Comparison of ENCODE assay signal across 10 mouse cellular contexts in the genomic region with DNA sequence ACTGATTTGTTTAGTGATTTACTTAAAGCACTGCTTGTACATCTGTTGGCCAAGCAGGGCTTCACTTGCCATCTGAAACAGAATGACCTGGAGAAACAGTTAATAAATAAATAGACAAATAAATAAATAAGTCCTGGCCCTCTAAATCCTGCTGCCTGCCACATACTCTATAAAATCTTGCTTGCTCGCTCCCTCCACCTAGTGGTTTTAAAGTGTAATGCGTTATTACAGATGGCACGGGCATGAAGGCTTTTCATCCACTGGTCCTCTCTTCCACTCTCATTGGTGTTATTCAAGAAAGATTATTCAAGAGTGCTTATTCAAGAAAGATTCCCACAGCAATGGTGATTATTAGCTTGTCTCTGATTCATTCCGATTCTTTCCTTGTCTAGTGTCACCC. TPM values are rescaled to one million over a fixed set of nuclear protein-coding genes. Genes with fewer than 3 reads are reported as not detected.
DNase-seq lines count a peak whose midpoint lies in the region; ATAC-seq and TF ChIP-seq lines count a peak whose summit lies in the region.
"Had no signal": no experiment of that assay in that cellular context is flagged by ENCODE, and none has a peak within 500 bp of the region (broad histone marks: within the 10 kb centered on the region; RNA-seq: fewer than 3 reads in every experiment).

No protein-coding gene starts in this region.

- no peaks in the 10 kb centered on the region for H3K9me3 ChIP-seq in liver, embryonic 14.5 days (ENCODE audit: control insufficient read depth, low read length)
- no peaks in the 10 kb centered on the region for H3K9me3 ChIP-seq in liver, embryonic 12.5 days (replicated peaks)
- H3K9me3 ChIP-seq in forebrain, embryonic 15.5 days = no peaks in the 10 kb centered on the region
- H3K9me3 ChIP-seq: heart, embryonic 13.5 days; midbrain, embryonic 12.5 days had no signal

- 11% methylated on average over 4 of the region's 4 CpGs for WGBS in liver, embryonic 14.5 days (ENCODE audit: insufficient replicate concordance)
- WGBS in liver, embryonic 12.5 days (ENCODE audit: insufficient replicate concordance) = 7% methylated on average over 4 of the region's 4 CpGs
- WGBS in forebrain, embryonic 15.5 days = 19% methylated on average over 4 of the region's 4 CpGs

- peak; percentile 71 for TF ChIP-seq CTCF in liver, embryonic 14.5 days (IDR thresholded peaks at IDR 0.05; ENCODE audit: low read depth)

- no peaks in the 10 kb centered on the region; the same call in 1 of the 2 replicates for H3K27me3 ChIP-seq in liver, embryonic 14.5 days (ENCODE audit: control insufficient read depth, insufficient read depth, low read length)
- peaks cover 51% of the 10 kb centered on the region for H3K27me3 ChIP-seq in liver, embryonic 12.5 days (replicated peaks)
- H3K27me3 ChIP-seq in forebrain, embryonic 15.5 days = peaks cover 7% of the 10 kb centered on the region; the same call in 1 of the 2 replicates

- no peak for TF ChIP-seq EP300 in liver, embryonic 14.5 days (IDR thresholded peaks at IDR 0.05; ENCODE audit: low read depth)

- no peaks in the 10 kb centered on the region for H3K36me3 ChIP-seq in liver, embryonic 14.5 days (replicated peaks; ENCODE audit: control insufficient read depth, insufficient read depth, low read depth)
- H3K36me3 ChIP-seq in liver, embryonic 12.5 days = no peaks in the 10 kb centered on the region
- no peaks in the 10 kb centered on the region for H3K36me3 ChIP-seq in forebrain, embryonic 15.5 days
- H3K36me3 ChIP-seq: heart, embryonic 13.5 days; midbrain, embryonic 12.5 days had no signal

- H3K4me1 ChIP-seq in liver, embryonic 14.5 days (replicated peaks; ENCODE audit: control insufficient read depth in 2 of 2, insufficient read depth in 2 of 2, low read length in 1 of 2) = no peaks in the 10 kb centered on the region
- H3K4me1 ChIP-seq in liver, embryonic 12.5 days = no peaks in the 10 kb centered on the region
- H3K4me1 ChIP-seq in forebrain, embryonic 15.5 days = no peaks in the 10 kb centered on the region
- H3K4me1 ChIP-seq: heart, embryonic 13.5 days; midbrain, embryonic 12.5 days had no signal

- no peak overlapping the region for H3K9ac ChIP-seq in liver, embryonic 14.5 days (replicated peaks)
- H3K9ac ChIP-seq in liver, embryonic 12.5 days = no peak overlapping the region
- no peak overlapping the region for H3K9ac ChIP-seq in forebrain, embryonic 15.5 days (replicated peaks)
- H3K9ac ChIP-seq: heart, embryonic 13.5 days; midbrain, embryonic 12.5 days had no signal

- no peak overlapping the region for H3K4me2 ChIP-seq in liver, embryonic 14.5 days (ENCODE audit: low read depth)
- no peak overlapping the region for H3K4me2 ChIP-seq in liver, embryonic 12.5 days
- H3K4me2 ChIP-seq in forebrain, embryonic 15.5 days (replicated peaks) = no peak overlapping the region
- H3K4me2 ChIP-seq: heart, embryonic 13.5 days; midbrain, embryonic 12.5 days had no signal

- no peak for ATAC-seq in liver, embryonic 14.5 days (ENCODE audit: insufficient read depth)
- no peak for ATAC-seq in liver, embryonic 12.5 days
- peak; percentile 66 for ATAC-seq in granulocyte monocyte progenitor cell, adult 5-6 weeks (replicated peaks; ENCODE audit: poor library complexity, severe bottlenecking)
- ATAC-seq in forebrain, embryonic 15.5 days (replicated peaks) = no peak

- H3K27ac ChIP-seq in liver, embryonic 14.5 days = no peak overlapping the region
- H3K27ac ChIP-seq in liver, embryonic 12.5 days = no peak overlapping the region
- no peak overlapping the region for H3K27ac ChIP-seq in forebrain, embryonic 15.5 days (replicated peaks)
- H3K27ac ChIP-seq: heart, embryonic 13.5 days; midbrain, embryonic 12.5 days had no signal

- peak; percentile 48 for DNase-seq in adrenal gland, postnatal 10 days
- DNase-seq in adrenal gland, postnatal 25 days = no peak
- DNase-seq in liver, embryonic 14.5 days (ENCODE audit: low read depth in 3 of 3, low spot score in 3 of 3) = no peak
- peak; percentile 62 for DNase-seq in ZHBTc4 (ENCODE audit: low read depth, low spot score)
- peak; percentile 50 for DNase-seq in lung, postnatal 14 days

- H3K4me3 ChIP-seq in liver, embryonic 14.5 days (ENCODE audit: insufficient read depth in 1 of 2, low read depth in 2 of 2, low read length in 2 of 2) = no peak overlapping the region
- H3K4me3 ChIP-seq in liver, embryonic 12.5 days = no peak overlapping the region
- no peak overlapping the region for H3K4me3 ChIP-seq in forebrain, embryonic 15.5 days
- H3K4me3 ChIP-seq: heart, embryonic 13.5 days; midbrain, embryonic 12.5 days had no signal

RNA-seq across cellular contexts. Expression of a gene that starts 8.5 kb away (rescaled TPM):
- 10 to 100 TPM; 46.0 to 46.6 TPM for total RNA-seq in adrenal gland, postnatal 10 days (2021)
- total RNA-seq in adrenal gland, postnatal 25 days (2021) = 24.7 and 32.5 TPM in 2 replicates
- 0.31 and 0.54 TPM in 2 replicates for polyA plus RNA-seq in liver, embryonic 14.5 days (2012; rRNA removed)
- 0.81 and 0.84 TPM in 2 replicates for polyA plus RNA-seq in liver, embryonic 14.5 days (2014; fragmentation: Nextera tagmentation; extraction: Ambion mirVana)
- 0.83 and 0.92 TPM in 2 replicates for polyA plus RNA-seq in liver, embryonic 12.5 days (2016; fragmentation: Nextera tagmentation; extraction: Ambion mirVana)
- 1.7 TPM in 1 of 2 replicates, not detected in the other for total RNA-seq in granulocyte monocyte progenitor cell, adult 5-6 weeks (2014; fragmentation: Nextera tagmentation)
- total RNA-seq in granulocyte monocyte progenitor cell, adult 5-6 weeks (2017) = 0.82 and 3.3 TPM in 2 replicates
- polyA plus RNA-seq in forebrain, embryonic 15.5 days (2015; fragmentation: Nextera tagmentation; extraction: Ambion mirVana) = 0.85 and 1.1 TPM in 2 replicates

RNA-seq across cellular contexts. Expression of a gene that starts 32.0 kb away (rescaled TPM):
- 10 to 100 TPM in 1 of 2 experiments, 1 to 10 TPM in 1; 8.0 to 12.0 TPM for total RNA-seq in adrenal gland, postnatal 10 days (2021)
- 16.6 and 19.7 TPM in 2 replicates for total RNA-seq in adrenal gland, postnatal 25 days (2021)
- 1.8 and 3.8 TPM in 2 replicates for polyA plus RNA-seq in liver, embryonic 14.5 days (2012; rRNA removed)
- polyA plus RNA-seq in liver, embryonic 14.5 days (2014; fragmentation: Nextera tagmentation; extraction: Ambion mirVana) = 5.6 and 5.7 TPM in 2 replicates
- polyA plus RNA-seq in liver, embryonic 12.5 days (2016; fragmentation: Nextera tagmentation; extraction: Ambion mirVana) = 7.6 and 8.3 TPM in 2 replicates
- 30.6 and 48.4 TPM in 2 replicates for total RNA-seq in granulocyte monocyte progenitor cell, adult 5-6 weeks (2014; fragmentation: Nextera tagmentation)
- total RNA-seq in granulocyte monocyte progenitor cell, adult 5-6 weeks (2017) = 44.6 and 48.6 TPM in 2 replicates
- 5.1 and 5.4 TPM in 2 replicates for polyA plus RNA-seq in forebrain, embryonic 15.5 days (2015; fragmentation: Nextera tagmentation; extraction: Ambion mirVana)

RNA-seq across cellular contexts. Expression of a gene that starts 49.3 kb away (rescaled TPM):
- 10 to 100 TPM; 18.7 to 30.4 TPM for total RNA-seq in adrenal gland, postnatal 10 days (2021)
- 6.2 and 9.8 TPM in 2 replicates for total RNA-seq in adrenal gland, postnatal 25 days (2021)
- polyA plus RNA-seq in liver, embryonic 14.5 days (2012; rRNA removed) = 0.21 and 0.45 TPM in 2 replicates
- polyA plus RNA-seq in liver, embryonic 14.5 days (2014; fragmentation: Nextera tagmentation; extraction: Ambion mirVana) = 0.57 and 0.95 TPM in 2 replicates
- 1.1 and 1.4 TPM in 2 replicates for polyA plus RNA-seq in liver, embryonic 12.5 days (2016; fragmentation: Nextera tagmentation; extraction: Ambion mirVana)
- not detected in 2 replicates for total RNA-seq in granulocyte monocyte progenitor cell, adult 5-6 weeks (2014; fragmentation: Nextera tagmentation)
- not detected in 2 replicates for total RNA-seq in granulocyte monocyte progenitor cell, adult 5-6 weeks (2017)
- 1.0 and 1.3 TPM in 2 replicates for polyA plus RNA-seq in forebrain, embryonic 15.5 days (2015; fragmentation: Nextera tagmentation; extraction: Ambion mirVana)

RNA-seq across cellular contexts. Expression of a gene that starts 51.4 kb away (rescaled TPM):
- 10 to 100 TPM; 18.6 to 22.0 TPM for total RNA-seq in adrenal gland, postnatal 10 days (2021)
- 23.5 and 31.4 TPM in 2 replicates for total RNA-seq in adrenal gland, postnatal 25 days (2021)
- 26.1 and 27.2 TPM in 2 replicates for polyA plus RNA-seq in liver, embryonic 14.5 days (2012; rRNA removed)
- 11.9 and 13.8 TPM in 2 replicates for polyA plus RNA-seq in liver, embryonic 14.5 days (2014; fragmentation: Nextera tagmentation; extraction: Ambion mirVana)
- polyA plus RNA-seq in liver, embryonic 12.5 days (2016; fragmentation: Nextera tagmentation; extraction: Ambion mirVana) = 30.6 and 30.7 TPM in 2 replicates
- 36.8 and 41.7 TPM in 2 replicates for total RNA-seq in granulocyte monocyte progenitor cell, adult 5-6 weeks (2014; fragmentation: Nextera tagmentation)
- total RNA-seq in granulocyte monocyte progenitor cell, adult 5-6 weeks (2017) = 23.0 and 24.5 TPM in 2 replicates
- 32.0 and 37.5 TPM in 2 replicates for polyA plus RNA-seq in forebrain, embryonic 15.5 days (2015; fragmentation: Nextera tagmentation; extraction: Ambion mirVana)

Comparison
In these comparisons a context has a peak if more than half of its experiments do, and no peak if none do; other contexts are left out.
1. DNase-seq: peak in adrenal gland, postnatal 10 days (single experiment), ZHBTc4 (single experiment) and lung, postnatal 14 days (single experiment); none in adrenal gland, postnatal 25 days (single experiment) and liver, embryonic 14.5 days (0 of 3).